Mouse (Mus musculus): ENCODE measurements around the gene Nr4a1.

GRCm38 (mm10) chr15:101248029-101248710 is 5.9 kb upstream of the Nr4a1 start:
- TF ChIP-seq CTCF (IDR thresholded peaks at IDR 0.05; ENCODE audit: low read depth): peak; percentile 2; the same call in 1 of the 2 replicates
- no peak for TF ChIP-seq EP300 (IDR thresholded peaks at IDR 0.05; ENCODE audit: low read depth)

Data from heart, postnatal 0 days (tissue).